Mouse (Mus musculus) left cerebral cortex, adult 8-10 months (tissue): ENCODE measurements around the gene Dmrt2. TPM values are rescaled to one million over a fixed set of nuclear protein-coding genes. Genes with fewer than 3 reads are reported as not detected.
A peak's percentile ranks its signal among the peaks of the same experiment; 100 is the strongest.

Experiments used
- DNase-seq, 2 experiments: peaks; one replicate each; pipeline ENCODE4 v3.0.0; 2022; ENCODE audit warnings: low spot score in 2 of 2
- total RNA-seq, 4 experiments: library from RNA; stranded (reverse); gene quantifications; 2 replicates each; pipeline ENCODE4 v1.2.4; 2022

Dmrt2 gene
- total RNA-seq, 4 experiments from 2014 or later: 1.1 to 1.8 (median 1.6) TPM

- no peak for DNase-seq
Measured at GRCm38 (mm10) chr19:25675866-25676440, 3.7 kb downstream of the Dmrt2 start.

- DNase-seq: no peak
Measured at GRCm38 (mm10) chr19:25698850-25699249, 26.6 kb downstream of the Dmrt2 start.

GRCm38 (mm10) chr19:25713382-25713781 lies 41.2 kb downstream of the Dmrt2 start:
- DNase-seq: peak; percentile 8 to 13

GRCm38 (mm10) chr19:25714927-25715326 lies 42.7 kb downstream of the Dmrt2 start:
- DNase-seq: no peak

GRCm38 (mm10) chr19:25722616-25723015 lies 50.4 kb downstream of the Dmrt2 start:
- DNase-seq: no peak

Other genes starting within 250 kb of the Dmrt2 start
- gene Dmrt1, start 166.8 kb upstream of the Dmrt2 start, total RNA-seq: not detected
- gene Dmrt3, start 62.1 kb upstream of the Dmrt2 start, total RNA-seq: not detected